Mouse (Mus musculus): ENCODE data around the gene Cdkl2.

DNA sequence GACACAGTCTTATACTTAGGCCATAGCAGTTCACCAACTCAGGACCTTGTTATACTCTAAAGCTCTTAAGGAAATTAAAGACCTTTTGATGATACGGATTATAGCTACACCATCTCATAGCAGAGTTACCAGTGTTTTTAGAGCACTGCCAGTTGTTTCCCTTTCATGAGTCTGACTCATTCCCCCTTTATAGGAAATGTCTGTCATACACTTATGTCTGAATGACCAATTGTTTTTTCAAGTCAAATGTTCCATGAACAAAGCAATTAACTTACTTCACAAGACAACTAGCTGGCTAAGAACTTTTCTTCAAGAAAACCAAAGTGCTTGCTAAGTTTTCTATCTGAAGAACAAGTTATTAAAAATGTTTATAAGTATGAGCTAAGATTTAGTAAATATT lies 83.7 kb downstream of the Cdkl2 start:
- no peak for TF ChIP-seq CTCF (IDR thresholded peaks at IDR 0.05; ENCODE audit: borderline replicate concordance, extremely low read depth, insufficient read depth, insufficient read length)
- TF ChIP-seq POLR2A (IDR thresholded peaks at IDR 0.05; ENCODE audit: borderline replicate concordance, extremely low read depth, insufficient read depth, insufficient read length, poor library complexity, severe bottlenecking), result no peak
